Mouse (Mus musculus) liver, embryonic 14.5 days (tissue): ENCODE data around the gene Pdcd4.

Experiments used
- CTCF ChIP-seq: IDR thresholded peaks from 2 replicates; pipeline ENCODE4 v1.5.1; 2016; ENCODE audit warnings: antibody characterized with exemption, low read depth, control low read depth
- EP300 ChIP-seq: IDR thresholded peaks from 2 replicates; pipeline ENCODE4 v1.6.1; 2016; ENCODE audit warnings: antibody characterized with exemption, low read depth

- TF ChIP-seq CTCF (no peak), EP300 (no peak)
Observed at GRCm38 (mm10) chr19:53877779-53878178, 14.3 kb upstream of the Pdcd4 start.
